Mouse (Mus musculus) hindbrain, embryonic 10.5 days (tissue): Measurements from ENCODE around the gene Cdc34. TPM values are rescaled to one million over a fixed set of nuclear protein-coding genes. Genes with fewer than 3 reads are reported as not detected.

Experiments
- DNase-seq: peaks from one replicate; pipeline ENCODE4 v3.0.0-alpha.2; 2017; ENCODE audit warnings: low spot score
- H3K27ac ChIP-seq: fragments of 300-500 bp; sonication (generic); 2 replicates; pipeline ENCODE4 v1.5.1; 2016; ENCODE audit warnings: mild to moderate bottlenecking, moderate library complexity
- H3K27me3 ChIP-seq: fragments of 300-500 bp; sonication (generic); 2 replicates; pipeline ENCODE4 v1.6.1; 2016; ENCODE audit warnings: mild to moderate bottlenecking; ENCODE audit not compliant: poor library complexity, insufficient read depth, severe bottlenecking
- H3K36me3 ChIP-seq: fragments of 300-500 bp; sonication (generic); 2 replicates; pipeline ENCODE4 v1.6.1; 2016; ENCODE audit warnings: mild to moderate bottlenecking, moderate library complexity
- H3K4me1 ChIP-seq: fragments of 300-500 bp; sonication (generic); replicated peaks from 2 replicates; pipeline ENCODE4 v1.6.1; 2016; ENCODE audit warnings: mild to moderate bottlenecking
- H3K4me3 ChIP-seq: fragments of 300-500 bp; sonication (generic); 2 replicates; pipeline ENCODE4 v1.5.1; 2016; ENCODE audit warnings: mild to moderate bottlenecking, moderate library complexity
- H3K9me3 ChIP-seq: fragments of 300-500 bp; sonication (generic); 2 replicates; pipeline ENCODE4 v1.6.1; 2016; ENCODE audit warnings: mild to moderate bottlenecking, moderate library complexity
- whole genome bisulfite sequencing: fragments of 180-500 bp; shearing (Covaris S2); methylation state at CpG from one replicate; pipeline ENCODE4 v1.1.7; 2016; 5-methylcytosine and 5-hydroxymethylcytosine counted together
- polyA plus RNA-seq: library from polyadenylated mRNA; unstranded; fragments of >200 nt; fragmentation: Nextera tagmentation; extraction: Ambion mirVana; gene quantifications from 2 replicates; pipeline ENCODE4 v1.2.1, GENCODE M21; 2016

Cdc34 gene
- polyA plus RNA-seq, 1 experiment from 2014 or later: 244 TPM

DNA sequence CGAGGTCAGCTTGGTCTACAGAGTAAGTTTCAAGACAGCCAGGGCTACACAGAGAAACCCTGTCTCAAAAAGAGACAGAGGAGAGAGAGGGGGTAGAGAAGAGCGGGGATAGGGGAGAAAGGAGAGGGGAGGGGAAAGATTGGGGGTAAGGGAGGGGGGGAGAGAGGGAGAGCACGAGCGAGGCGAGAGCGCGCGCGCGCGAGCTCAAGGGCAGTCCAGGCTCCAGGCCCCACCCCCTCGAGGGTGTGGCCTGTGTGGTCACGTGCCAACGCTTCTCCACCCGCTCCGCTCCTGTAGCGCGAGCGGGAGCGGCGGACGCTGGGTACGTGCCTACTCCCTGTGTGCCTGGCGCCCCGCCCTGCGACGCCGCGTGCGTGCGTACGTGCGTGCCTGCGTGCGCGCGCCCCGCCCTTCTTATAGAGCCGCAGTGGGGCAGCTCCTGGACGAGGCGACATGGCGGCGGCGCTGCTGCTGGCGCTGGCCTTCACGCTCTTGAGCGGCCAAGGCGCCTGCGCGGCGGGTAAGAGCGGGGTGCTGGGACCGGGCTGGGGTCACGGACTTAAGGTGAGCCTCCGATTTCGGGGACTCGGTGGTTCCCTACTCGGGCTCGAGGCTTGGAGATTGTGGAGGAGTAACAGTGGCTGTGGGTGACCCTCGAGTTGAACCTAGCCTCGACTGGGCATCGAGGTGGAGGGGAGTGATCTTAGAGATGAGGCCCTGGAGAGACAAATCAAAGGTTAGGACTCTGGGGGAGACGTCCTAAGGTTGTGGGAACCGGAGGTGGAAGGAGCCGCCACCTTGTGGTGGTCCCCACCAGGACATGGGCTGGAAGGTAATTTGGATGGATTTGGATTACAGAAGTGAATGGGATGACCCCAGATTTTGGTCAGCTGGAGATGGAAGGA, 22.3 kb downstream of the Cdc34 start, which contains the start of gene Bsg:
TSS of gene Bsg (plus strand) at position 427 of the 905 bp plus-strand sequence.
- peaks cover 36% of the 10 kb centered on the region for H3K36me3 ChIP-seq
- under 1% methylated on average over 65 of the region's 65 CpGs for WGBS
- H3K27me3 ChIP-seq: no peaks in the 10 kb centered on the region

DNA sequence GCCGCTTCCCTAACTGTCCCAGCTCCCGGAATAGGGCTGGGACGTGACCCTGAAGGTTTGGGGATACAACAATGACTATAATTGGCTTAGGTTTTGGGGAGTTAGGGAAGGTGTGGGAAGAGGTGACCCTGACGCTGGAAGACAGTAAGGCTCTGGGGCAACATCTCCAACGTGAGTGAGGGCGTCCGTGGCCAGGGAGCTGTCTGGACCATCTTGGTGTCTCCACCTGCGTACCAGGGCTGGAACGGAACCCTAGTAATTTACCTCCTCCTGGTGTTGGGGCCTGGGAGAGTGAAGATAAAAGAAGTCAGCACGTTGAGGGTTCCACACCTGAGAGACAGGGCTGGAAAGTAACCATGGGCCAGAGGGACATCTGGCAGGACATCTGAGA, 23.0 kb downstream of the Cdc34 start:
- Histone ChIP-seq H3K4me1 (peaks cover 59% of the 10 kb centered on the region), H3K36me3 (peaks cover 42% of the 10 kb centered on the region)

More for the DNA sequence above, 22.3 kb downstream of the Cdc34 start, which contains the start of gene Bsg:
- Histone ChIP-seq H3K9me3 (no peaks in the 10 kb centered on the region), H3K27ac (peak within 1 kb of the TSS; percentile 97), H3K4me3 (peak within 1 kb of the TSS; percentile 87), H3K4me1 (peaks cover 59% of the 10 kb centered on the region)
- DNase-seq: peak; percentile 99

DNA sequence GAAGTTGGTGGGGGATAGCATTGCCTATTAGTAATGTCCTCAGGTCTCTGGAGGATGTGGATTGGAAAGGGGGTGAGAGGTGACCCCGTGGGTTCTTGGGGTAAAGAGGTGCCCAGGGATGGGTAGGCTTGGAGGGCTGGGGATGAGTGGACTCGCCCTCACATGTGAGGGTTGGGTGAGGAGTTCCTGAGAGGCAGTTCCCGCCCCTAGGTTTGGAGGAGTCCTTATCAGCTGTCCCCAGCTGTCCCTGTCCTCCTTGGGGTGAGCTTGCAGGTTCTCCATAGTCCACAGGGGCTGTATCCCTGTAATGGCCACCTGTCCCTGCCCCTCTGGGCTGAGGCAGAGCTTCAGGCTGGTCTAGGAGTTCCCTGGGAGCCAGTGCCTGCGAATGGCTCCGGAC, 24.0 kb downstream of the Cdc34 start:
- Histone ChIP-seq H3K27ac (peak overlapping the region; percentile 97), H3K36me3 (peaks cover 52% of the 10 kb centered on the region), H3K9me3 (no peaks in the 10 kb centered on the region), H3K4me3 (peak overlapping the region; percentile 87), H3K27me3 (no peaks in the 10 kb centered on the region), H3K4me1 (peaks cover 55% of the 10 kb centered on the region)
- WGBS: 83% methylated on average over 5 of the region's 5 CpGs
- DNase-seq: no peak

More for the DNA sequence above, 23.0 kb downstream of the Cdc34 start:
- H3K4me3 ChIP-seq: peak overlapping the region; percentile 87
- no peaks in the 10 kb centered on the region for H3K27me3 ChIP-seq
- H3K27ac ChIP-seq: peak overlapping the region; percentile 97
- no peak for DNase-seq
- no peaks in the 10 kb centered on the region for H3K9me3 ChIP-seq
- 8% methylated on average over 10 of the region's 10 CpGs for WGBS

DNA sequence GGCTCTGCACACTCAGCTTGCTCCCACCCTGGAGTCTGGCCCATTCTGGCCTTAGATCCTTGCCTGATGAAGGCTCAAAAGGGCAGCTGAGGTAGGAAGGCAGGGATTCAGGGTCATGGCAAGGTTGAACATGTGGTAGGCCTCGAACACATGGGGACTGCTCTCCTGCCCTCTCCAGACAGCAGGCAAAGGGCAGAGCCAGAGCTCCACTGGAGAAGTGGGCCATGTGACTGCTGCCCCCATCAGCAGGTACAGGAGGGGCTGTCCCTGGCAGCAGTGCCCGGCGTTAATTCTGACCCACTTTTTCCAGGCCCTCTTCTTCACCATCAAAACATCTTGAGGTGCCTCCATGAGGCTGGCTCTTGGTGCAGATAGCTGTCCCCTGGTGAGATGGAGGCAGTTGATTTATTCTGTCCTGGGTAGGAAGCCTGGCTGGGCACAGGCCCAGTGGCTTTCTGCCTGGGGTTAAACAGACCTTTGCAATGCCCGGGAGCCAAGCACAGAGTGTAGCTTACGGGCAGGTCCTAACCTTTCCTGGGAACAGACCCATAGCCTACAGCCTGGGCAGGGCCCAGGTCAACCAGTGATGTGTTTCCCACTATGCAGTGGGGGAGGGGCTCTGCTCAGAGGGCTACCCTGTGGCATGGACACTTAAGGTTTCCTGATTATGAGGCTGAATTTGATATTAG, 24.6 kb downstream of the Cdc34 start:
- Histone ChIP-seq H3K36me3 (peaks cover 58% of the 10 kb centered on the region), H3K9me3 (no peaks in the 10 kb centered on the region), H3K27ac (peak overlapping the region; percentile 97), H3K4me3 (peak overlapping the region; percentile 87), H3K4me1 (peaks cover 49% of the 10 kb centered on the region), H3K27me3 (no peaks in the 10 kb centered on the region)
- no peak for DNase-seq
- 82% methylated on average over 5 of the region's 5 CpGs for WGBS

DNA sequence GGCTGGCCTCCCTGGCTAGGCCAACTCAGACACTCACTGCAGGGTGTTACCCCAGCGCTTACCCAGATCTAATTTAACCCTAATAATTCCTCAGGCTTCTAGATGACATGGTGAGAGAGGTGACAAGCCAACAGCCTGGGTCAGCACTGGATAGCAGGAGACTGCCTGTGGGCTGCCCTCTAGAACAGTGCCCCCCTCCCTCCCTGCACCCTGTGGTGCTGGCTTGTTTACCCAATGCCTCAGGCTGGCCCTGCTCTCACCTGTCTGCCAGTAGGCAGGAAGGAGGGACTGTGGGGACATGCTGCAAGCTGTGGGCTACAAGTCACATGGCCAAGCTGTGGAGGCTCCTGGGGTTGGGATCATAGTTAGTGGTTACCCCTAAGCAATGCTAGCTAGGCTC, 25.2 kb downstream of the Cdc34 start:
- H3K4me3 ChIP-seq: peak overlapping the region; percentile 87
- no peaks in the 10 kb centered on the region for H3K27me3 ChIP-seq
- H3K36me3 ChIP-seq: peaks cover 64% of the 10 kb centered on the region
- DNase-seq: no peak
- H3K4me1 ChIP-seq: peaks cover 45% of the 10 kb centered on the region
- H3K27ac ChIP-seq: no peak overlapping the region
- WGBS: 81% methylated on average over 1 of the region's 1 CpGs
- H3K9me3 ChIP-seq: no peaks in the 10 kb centered on the region

DNA sequence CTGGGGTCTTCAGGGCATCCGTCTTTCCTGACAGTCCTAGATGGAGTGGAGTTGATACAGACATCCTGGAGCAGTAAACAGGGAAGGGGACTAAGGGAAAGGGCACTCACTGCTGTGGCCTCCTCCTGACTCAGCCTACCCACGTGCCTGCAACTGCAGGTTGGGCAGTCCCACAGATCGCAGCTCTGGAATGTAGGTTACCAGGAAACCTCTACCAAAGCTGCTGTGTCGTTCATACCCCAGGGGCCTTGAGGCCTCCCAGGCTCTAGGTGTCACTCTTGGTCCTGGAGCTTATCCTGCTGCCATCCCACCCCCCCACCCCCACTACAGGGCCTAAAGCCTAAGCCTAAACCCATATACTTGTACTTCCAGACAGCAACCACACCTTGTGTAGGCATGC, 25.8 kb downstream of the Cdc34 start:
- Histone ChIP-seq H3K4me3 (peak overlapping the region; percentile 87; the same call in 1 of the 2 replicates), H3K36me3 (peaks cover 69% of the 10 kb centered on the region), H3K9me3 (no peaks in the 10 kb centered on the region), H3K27ac (no peak overlapping the region), H3K4me1 (peaks cover 46% of the 10 kb centered on the region), H3K27me3 (no peaks in the 10 kb centered on the region)
- WGBS: 76% methylated on average over 4 of the region's 4 CpGs
- no peak for DNase-seq

DNA sequence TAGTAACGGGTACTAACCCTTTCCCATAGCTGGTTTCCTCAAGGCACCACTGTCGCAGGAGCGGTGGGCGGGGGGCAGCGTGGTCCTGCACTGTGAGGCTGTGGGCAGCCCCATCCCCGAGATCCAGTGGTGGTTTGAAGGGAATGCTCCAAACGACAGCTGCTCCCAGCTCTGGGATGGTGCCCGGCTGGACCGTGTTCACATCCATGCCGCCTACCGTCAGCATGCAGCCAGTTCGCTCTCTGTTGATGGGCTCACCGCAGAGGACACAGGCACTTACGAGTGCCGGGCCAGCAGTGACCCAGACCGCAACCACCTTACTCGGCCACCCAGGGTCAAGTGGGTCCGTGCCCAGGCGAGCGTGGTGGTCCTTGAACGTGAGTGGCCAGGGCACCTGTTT, 26.7 kb downstream of the Cdc34 start:
- no peak for DNase-seq
- no peaks in the 10 kb centered on the region for H3K9me3 ChIP-seq
- H3K4me1 ChIP-seq: peaks cover 49% of the 10 kb centered on the region
- no peak overlapping the region for H3K27ac ChIP-seq
- H3K36me3 ChIP-seq: peaks cover 69% of the 10 kb centered on the region
- no peaks in the 10 kb centered on the region for H3K27me3 ChIP-seq
- 92% methylated on average over 21 of the region's 21 CpGs for WGBS
- peak overlapping the region; percentile 14; the same call in 1 of the 2 replicates for H3K4me3 ChIP-seq

DNA sequence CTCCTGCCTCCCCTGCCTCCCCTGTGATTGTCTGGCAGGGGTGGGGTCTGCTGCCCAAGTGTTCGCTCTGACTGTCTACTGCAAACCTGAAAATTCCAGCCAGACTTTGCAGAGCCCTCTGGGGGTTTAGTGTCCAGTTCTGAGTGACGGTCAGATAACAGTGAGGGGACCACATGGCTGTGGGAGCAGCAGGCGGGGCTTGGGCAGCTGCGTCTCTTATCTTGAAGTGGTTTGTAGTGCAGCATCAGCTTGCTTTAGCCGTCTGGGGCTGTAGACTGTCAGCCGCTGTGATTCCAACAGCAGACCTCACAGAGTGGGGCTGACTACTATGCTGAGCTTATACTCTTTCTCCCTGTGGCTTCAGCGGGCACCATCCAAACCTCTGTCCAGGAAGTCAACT, 27.3 kb downstream of the Cdc34 start:
- Histone ChIP-seq H3K9me3 (no peaks in the 10 kb centered on the region), H3K36me3 (peaks cover 69% of the 10 kb centered on the region), H3K27ac (0 out of 2 replicates have a peak overlapping the region, but pooled peaks have one; percentile 16), H3K4me3 (peak overlapping the region; percentile 14; the same call in 1 of the 2 replicates), H3K27me3 (peaks cover 5% of the 10 kb centered on the region; the same call in 1 of the 2 replicates), H3K4me1 (peaks cover 43% of the 10 kb centered on the region)
- no peak for DNase-seq
- 78% methylated on average over 7 of the region's 7 CpGs for WGBS

DNA sequence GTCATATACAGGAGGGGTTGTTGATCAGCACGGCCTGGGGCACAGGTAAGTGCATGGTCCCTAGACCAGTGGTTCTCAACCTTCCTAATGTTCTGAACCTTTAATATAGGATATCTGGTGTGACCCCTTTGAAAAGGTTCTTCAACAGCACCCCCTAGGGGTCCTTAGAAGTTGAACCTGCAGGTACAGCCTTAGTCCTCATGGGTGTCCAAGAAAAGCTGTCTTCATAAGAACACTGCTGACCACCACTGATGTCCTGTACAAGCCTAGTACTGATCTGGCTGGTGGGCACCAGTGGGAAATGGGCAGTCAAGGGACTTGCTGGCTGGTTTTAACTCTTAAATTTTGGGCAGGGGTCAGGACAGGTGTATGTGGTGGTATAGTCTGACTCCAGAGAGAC, 30.0 kb downstream of the Cdc34 start:
- Histone ChIP-seq H3K4me1 (peaks cover 30% of the 10 kb centered on the region), H3K9me3 (no peaks in the 10 kb centered on the region), H3K27me3 (peaks cover 32% of the 10 kb centered on the region), H3K4me3 (no peak overlapping the region), H3K27ac (no peak overlapping the region), H3K36me3 (peaks cover 56% of the 10 kb centered on the region)
- DNase-seq: no peak
- WGBS: 95% methylated on average over 1 of the region's 1 CpGs

DNA sequence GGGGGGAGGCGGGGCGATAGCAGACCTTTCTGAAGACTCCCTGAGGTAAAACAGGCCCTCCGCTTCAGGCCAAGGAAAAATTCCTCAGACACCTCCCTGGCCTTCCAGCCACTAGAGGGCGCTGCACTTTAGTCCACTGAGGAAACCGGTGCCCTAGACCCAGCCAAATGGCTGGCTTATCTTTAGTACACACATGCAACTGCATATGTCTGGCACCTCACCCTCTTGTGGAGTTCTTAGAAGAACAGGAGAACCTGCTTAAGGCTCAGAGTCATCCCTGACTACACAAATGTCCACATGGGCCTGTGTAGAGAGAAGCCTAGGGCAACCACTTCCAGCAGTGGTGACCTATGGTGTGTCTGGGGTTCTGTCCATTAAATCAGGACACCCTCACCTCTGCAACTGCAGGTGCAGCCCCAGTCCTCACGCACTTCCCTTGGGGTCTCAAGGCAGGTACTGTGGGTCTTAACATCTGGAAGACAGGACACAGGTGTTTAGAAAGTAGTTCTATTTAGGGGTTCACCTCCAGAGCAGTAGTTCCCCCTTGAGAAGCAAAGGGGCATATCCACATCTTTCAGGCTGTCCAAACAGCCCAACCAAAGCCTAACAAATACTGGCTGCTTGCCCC, 30.6 kb downstream of the Cdc34 start:
- WGBS: 13% methylated on average over 6 of the region's 6 CpGs
- no peak overlapping the region for H3K27ac ChIP-seq
- peak; percentile 81 for DNase-seq
- H3K4me1 ChIP-seq: peaks cover 30% of the 10 kb centered on the region
- H3K9me3 ChIP-seq: no peaks in the 10 kb centered on the region
- H3K27me3 ChIP-seq: peaks cover 38% of the 10 kb centered on the region
- peaks cover 50% of the 10 kb centered on the region for H3K36me3 ChIP-seq
- H3K4me3 ChIP-seq: no peak overlapping the region

DNA sequence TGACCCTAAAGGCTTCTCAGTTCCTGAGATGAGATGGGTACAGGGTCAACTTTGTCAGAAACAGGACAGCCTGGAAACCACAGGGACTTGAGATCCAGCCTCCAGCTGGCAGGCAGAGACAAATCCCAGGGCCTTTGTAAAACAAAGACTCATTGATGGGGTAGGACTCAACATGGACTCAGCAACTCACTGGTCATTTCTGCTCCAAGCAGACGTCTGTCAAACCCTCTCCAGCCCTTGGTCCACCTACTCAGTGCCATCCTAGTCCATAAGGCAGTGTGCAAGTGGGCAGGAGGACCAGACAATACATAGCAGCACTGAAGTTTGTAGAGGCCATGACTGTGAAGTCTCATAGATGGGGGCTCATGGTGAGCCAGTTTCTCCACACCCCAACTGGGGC, 31.2 kb downstream of the Cdc34 start:
- Histone ChIP-seq H3K4me3 (no peak overlapping the region), H3K36me3 (peaks cover 45% of the 10 kb centered on the region), H3K9me3 (no peaks in the 10 kb centered on the region), H3K4me1 (peaks cover 30% of the 10 kb centered on the region), H3K27me3 (peaks cover 44% of the 10 kb centered on the region), H3K27ac (no peak overlapping the region)
- 47% methylated on average over 1 of the region's 1 CpGs for whole genome bisulfite sequencing
- DNase-seq: no peak

DNA sequence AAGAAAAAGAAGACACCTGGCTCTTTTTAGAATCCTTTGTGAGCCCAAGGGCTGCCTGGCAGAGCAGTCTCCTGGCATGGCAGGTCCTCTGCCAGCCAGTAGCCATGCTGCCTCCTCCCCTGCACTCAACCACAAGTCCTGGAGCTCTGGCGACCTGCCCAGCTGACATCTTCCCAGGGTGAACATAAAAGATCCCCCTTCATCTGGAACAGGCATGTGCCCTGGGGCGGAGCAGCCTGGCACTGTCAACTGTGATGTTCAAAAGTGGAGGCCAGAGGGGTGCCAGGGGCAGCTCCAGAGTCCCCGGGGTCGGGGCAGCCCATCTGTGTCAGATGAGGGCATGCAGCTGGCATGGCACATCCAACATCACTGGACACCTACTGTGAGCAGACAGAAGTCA, 33.0 kb downstream of the Cdc34 start:
- no peak overlapping the region for H3K4me3 ChIP-seq
- H3K27ac ChIP-seq: no peak overlapping the region
- H3K36me3 ChIP-seq: peaks cover 27% of the 10 kb centered on the region
- 65% methylated on average over 4 of the region's 4 CpGs for WGBS
- no peak for DNase-seq
- no peaks in the 10 kb centered on the region for H3K9me3 ChIP-seq
- H3K27me3 ChIP-seq: peaks cover 62% of the 10 kb centered on the region
- H3K4me1 ChIP-seq: peaks cover 25% of the 10 kb centered on the region
